Mouse (Mus musculus): Measurements from ENCODE around the gene Sp1. TPM values are rescaled to one million over a fixed set of nuclear protein-coding genes. Genes with fewer than 3 reads are reported as not detected.

Gene Sp1
- 167 TPM for polyA plus RNA-seq (2014; fragmentation: Illumina TruSeq; extraction: RNeasy Lipid Tissue Mini Kit (QIAGEN cat#74804))

DNA sequence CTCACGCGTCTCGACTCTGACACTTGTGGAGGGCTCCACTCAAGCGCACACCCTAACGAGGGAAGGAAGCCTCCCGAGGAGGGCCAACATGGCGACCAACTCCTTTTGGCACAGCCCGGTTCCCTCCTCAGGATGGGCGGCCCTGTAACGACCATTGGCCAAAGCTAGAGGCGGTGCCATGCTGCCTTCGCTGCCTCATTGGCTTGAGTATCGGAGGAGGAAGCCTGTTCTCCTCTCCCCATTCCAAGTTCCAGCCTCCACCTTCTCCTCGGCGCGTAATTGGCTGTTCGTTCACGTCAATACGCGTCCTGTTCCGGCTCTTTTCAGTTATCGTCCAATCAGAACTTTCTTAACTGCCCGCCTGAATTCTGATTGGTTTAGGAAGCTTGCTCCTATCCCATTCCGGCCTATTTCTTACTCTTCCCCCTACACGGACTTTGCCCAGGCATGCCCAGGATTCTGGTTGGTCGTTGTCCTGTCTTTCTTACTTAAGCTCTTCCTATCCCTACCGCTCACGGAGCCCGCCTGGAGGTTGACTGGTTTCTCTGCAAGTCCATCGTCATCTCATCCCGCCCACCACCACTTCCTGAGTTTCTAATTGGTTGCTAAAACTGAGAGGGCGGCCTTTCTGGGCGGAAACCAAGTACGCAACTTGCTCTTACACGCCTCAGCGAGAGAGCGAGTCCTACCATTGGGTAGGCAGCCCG lies at the start of gene Sp1:
Sp1 (plus strand) TSS at position 655 of the 707 bp plus-strand sequence.

DNA sequence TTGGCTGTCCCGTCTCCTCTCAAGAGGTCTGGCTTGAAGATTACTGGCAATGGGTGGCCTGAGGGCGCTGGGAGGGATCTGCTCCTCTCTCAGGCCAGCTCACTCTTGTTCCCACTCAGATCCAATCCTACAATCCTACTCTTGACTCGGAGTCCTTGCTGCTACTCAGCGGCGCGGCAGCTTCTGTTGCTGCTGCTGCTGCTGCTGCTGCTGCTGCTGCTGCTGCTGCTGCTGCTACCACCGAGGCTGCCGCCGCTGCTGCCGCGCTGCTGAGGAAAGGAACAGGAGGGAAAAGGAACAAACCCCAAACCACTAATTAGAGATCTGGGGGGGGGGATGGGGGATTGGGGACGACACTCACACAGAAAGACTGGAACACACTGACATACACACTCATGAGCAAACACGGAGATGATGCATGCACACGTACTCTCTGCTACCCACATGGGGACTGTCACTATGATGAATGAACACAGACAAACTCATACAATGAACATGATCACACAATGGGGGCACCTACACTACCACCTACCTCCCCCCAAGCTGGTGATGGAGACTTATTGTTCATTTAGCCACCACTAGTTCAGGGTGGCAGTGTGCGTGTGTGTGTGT lies 39.1 kb upstream of the Sp1 start, which contains the start of gene Sp7:
Sp7 (minus strand) TSS at position 450 of the 612 bp plus-strand sequence.

DNA sequence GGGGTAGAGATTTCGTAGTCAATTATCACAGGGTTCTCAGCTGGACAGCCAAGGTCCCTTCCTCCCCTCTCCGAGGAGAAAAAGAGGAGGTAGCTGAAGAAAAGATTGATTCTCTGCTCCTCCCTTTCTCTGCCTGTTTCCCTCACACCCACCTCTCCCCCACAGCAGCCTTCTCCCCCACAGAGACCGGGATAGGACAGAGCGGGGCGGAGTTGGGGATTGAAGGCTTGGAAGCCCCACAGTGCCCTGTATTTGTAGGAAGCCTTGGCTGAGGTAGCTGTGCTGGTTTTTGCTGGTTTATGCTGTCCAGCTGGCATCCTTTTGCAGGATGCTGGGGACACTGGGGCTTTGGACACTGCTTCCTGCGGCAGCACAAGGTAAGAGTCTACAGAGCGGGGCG lies 39.2 kb downstream of the Sp1 start, which contains the start of gene Amhr2:
Amhr2 (plus strand) TSS at position 222 of the 400 bp plus-strand sequence.

DNA sequence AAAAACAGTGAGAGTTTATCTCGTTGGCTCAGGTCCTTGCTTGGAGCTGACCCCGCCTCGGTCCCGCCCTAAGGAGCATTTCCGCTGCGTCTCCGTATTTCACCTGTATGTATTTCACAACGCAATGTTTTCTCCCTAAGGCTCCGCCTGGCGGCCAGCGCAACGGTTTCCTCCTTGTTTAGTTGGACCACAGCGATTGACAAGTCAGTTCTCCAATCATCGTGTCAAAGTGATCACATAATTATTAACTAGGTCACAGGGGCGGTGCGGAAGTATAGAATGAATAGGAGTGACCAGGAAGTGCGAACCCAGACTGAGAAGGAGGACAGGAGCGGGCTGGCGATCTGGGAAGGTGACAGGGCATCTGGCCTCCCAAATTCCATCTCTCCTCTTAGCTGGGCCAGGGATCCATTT lies 53.0 kb downstream of the Sp1 start, which contains the start of gene Prr13:
Prr13 (plus strand) TSS at position 125 of the 414 bp plus-strand sequence.

DNA sequence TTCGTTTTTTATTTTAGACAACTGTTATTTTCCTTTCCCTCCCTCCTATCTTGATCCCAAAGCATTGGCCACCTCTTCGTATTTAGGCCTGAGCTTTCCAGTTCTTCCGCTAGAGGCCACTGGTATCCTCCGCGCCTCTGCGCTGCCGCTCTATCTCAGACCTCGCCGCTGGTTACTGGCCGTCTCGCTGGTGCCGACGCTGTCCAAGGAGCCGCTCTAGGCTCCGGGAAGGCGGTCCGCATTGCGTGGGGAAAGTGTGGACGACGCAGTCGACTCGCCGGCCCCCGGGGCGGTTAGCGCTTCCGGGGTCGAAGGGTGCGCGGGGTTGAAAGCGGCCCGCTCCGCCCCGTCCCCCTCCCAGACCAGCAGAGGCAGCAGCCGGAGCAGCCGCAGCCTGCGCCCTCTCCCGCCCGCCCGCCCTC lies 64.3 kb downstream of the Sp1 start, which contains the start of gene Pcbp2:
Pcbp2 (plus strand) TSS at position 357 of the 422 bp plus-strand sequence.

Other genes with a start within 250 kb of the Sp1 start
- gene Zfp740, start 202.9 kb upstream of the Sp1 start, polyA plus RNA-seq (2014; fragmentation: Illumina TruSeq; extraction: RNeasy Lipid Tissue Mini Kit (QIAGEN cat#74804)) = 59.5 TPM
- 19.4 TPM for gene Csad, start 201.4 kb upstream of the Sp1 start, polyA plus RNA-seq (2014; fragmentation: Illumina TruSeq; extraction: RNeasy Lipid Tissue Mini Kit (QIAGEN cat#74804))
- gene Itgb7, start 174.2 kb upstream of the Sp1 start, polyA plus RNA-seq (2014; fragmentation: Illumina TruSeq; extraction: RNeasy Lipid Tissue Mini Kit (QIAGEN cat#74804)) = not detected
- gene Rarg, start 148.6 kb upstream of the Sp1 start, polyA plus RNA-seq (2014; fragmentation: Illumina TruSeq; extraction: RNeasy Lipid Tissue Mini Kit (QIAGEN cat#74804)) = 11.1 TPM
- gene Gm9918, start 135.6 kb upstream of the Sp1 start, polyA plus RNA-seq (2014; fragmentation: Illumina TruSeq; extraction: RNeasy Lipid Tissue Mini Kit (QIAGEN cat#74804)) = not detected
- gene Mfsd5, start 126.7 kb upstream of the Sp1 start, polyA plus RNA-seq (2014; fragmentation: Illumina TruSeq; extraction: RNeasy Lipid Tissue Mini Kit (QIAGEN cat#74804)) = 0.94 TPM
- 0.57 TPM for gene Espl1, start 109.9 kb upstream of the Sp1 start, polyA plus RNA-seq (2014; fragmentation: Illumina TruSeq; extraction: RNeasy Lipid Tissue Mini Kit (QIAGEN cat#74804))
- 58.6 TPM for gene Pfdn5, start 80.0 kb upstream of the Sp1 start, polyA plus RNA-seq (2014; fragmentation: Illumina TruSeq; extraction: RNeasy Lipid Tissue Mini Kit (QIAGEN cat#74804))
- 5.9 TPM for gene Myg1, start 74.4 kb upstream of the Sp1 start, polyA plus RNA-seq (2014; fragmentation: Illumina TruSeq; extraction: RNeasy Lipid Tissue Mini Kit (QIAGEN cat#74804))
- 10.5 TPM for gene Aaas, start 55.4 kb upstream of the Sp1 start, polyA plus RNA-seq (2014; fragmentation: Illumina TruSeq; extraction: RNeasy Lipid Tissue Mini Kit (QIAGEN cat#74804))
- gene Sp7, start 39.0 kb upstream of the Sp1 start, polyA plus RNA-seq (2014; fragmentation: Illumina TruSeq; extraction: RNeasy Lipid Tissue Mini Kit (QIAGEN cat#74804)) = 0.46 TPM
- 1.1 TPM for gene Amhr2, start 39.2 kb downstream of the Sp1 start, polyA plus RNA-seq (2014; fragmentation: Illumina TruSeq; extraction: RNeasy Lipid Tissue Mini Kit (QIAGEN cat#74804))
- gene Prr13, start 52.9 kb downstream of the Sp1 start, polyA plus RNA-seq (2014; fragmentation: Illumina TruSeq; extraction: RNeasy Lipid Tissue Mini Kit (QIAGEN cat#74804)) = 37.5 TPM
- 1,145 TPM for gene Pcbp2, start 64.4 kb downstream of the Sp1 start, polyA plus RNA-seq (2014; fragmentation: Illumina TruSeq; extraction: RNeasy Lipid Tissue Mini Kit (QIAGEN cat#74804))
- gene Gm10337, start 97.6 kb downstream of the Sp1 start, polyA plus RNA-seq (2014; fragmentation: Illumina TruSeq; extraction: RNeasy Lipid Tissue Mini Kit (QIAGEN cat#74804)) = not detected
- gene Map3k12, start 110.9 kb downstream of the Sp1 start, polyA plus RNA-seq (2014; fragmentation: Illumina TruSeq; extraction: RNeasy Lipid Tissue Mini Kit (QIAGEN cat#74804)) = 5.3 TPM
- gene Tarbp2, start 112.0 kb downstream of the Sp1 start, polyA plus RNA-seq (2014; fragmentation: Illumina TruSeq; extraction: RNeasy Lipid Tissue Mini Kit (QIAGEN cat#74804)) = 0.66 TPM
- gene Npff, start 118.8 kb downstream of the Sp1 start, polyA plus RNA-seq (2014; fragmentation: Illumina TruSeq; extraction: RNeasy Lipid Tissue Mini Kit (QIAGEN cat#74804)) = not detected
- gene Gm28047, start 218.9 kb downstream of the Sp1 start, polyA plus RNA-seq (2014; fragmentation: Illumina TruSeq; extraction: RNeasy Lipid Tissue Mini Kit (QIAGEN cat#74804)) = not detected
- gene Atf7, start 219.3 kb downstream of the Sp1 start, polyA plus RNA-seq (2014; fragmentation: Illumina TruSeq; extraction: RNeasy Lipid Tissue Mini Kit (QIAGEN cat#74804)) = 68.1 TPM